8 mouse cellular contexts compared by ENCODE assay signal in the genomic region with DNA sequence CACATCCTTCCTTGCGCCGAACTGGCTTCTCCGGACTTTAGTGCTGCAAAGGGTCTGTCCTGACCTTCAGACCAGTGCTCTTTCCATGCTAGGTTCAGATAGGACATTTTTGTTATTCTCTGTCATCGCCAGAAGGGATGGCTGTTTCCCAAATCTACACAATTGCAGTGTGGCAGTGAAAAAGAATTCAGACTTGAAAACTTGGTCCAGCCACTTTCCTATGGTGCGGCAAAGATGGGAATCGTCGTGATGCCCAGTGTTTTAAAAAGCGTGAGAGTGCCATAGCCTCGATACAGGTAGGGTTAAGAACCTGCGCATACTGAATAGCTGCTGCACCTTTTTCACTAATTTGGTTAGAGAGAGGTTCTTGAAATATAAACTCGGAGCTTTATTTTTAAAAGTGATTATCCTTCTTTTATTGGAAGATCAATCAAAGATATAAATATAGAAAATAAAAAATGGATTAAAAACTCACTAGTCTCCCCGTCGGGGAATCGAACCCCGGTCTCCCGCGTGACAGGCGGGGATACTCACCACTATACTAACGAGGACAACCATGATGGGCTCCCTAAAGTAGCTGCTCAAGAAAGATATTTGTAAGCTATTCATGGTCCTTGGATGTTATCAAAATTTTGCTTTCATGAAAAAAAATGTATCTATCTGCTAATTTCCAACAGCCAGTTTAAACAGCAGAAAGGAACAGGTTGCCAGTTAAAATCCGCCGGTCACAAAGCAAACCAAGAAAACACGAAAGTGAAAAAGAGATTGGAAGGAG. TPM values are rescaled to one million over a fixed set of nuclear protein-coding genes. Genes with fewer than 3 reads are reported as not detected.
DNase-seq lines count a peak whose midpoint lies in the region; ATAC-seq lines count a peak whose summit lies in the region.

No protein-coding gene starts in this region.

- no peak overlapping the region for H3K27ac ChIP-seq in embryonic facial prominence, embryonic 14.5 days (replicated peaks; ENCODE audit: low read depth, low read length)
- no peak overlapping the region for H3K27ac ChIP-seq in limb, embryonic 13.5 days
- no peak overlapping the region for H3K27ac ChIP-seq in midbrain, embryonic 15.5 days

- ATAC-seq in embryonic facial prominence, embryonic 14.5 days (ENCODE audit: low read depth), result peak; percentile 66
- ATAC-seq in limb, embryonic 13.5 days (ENCODE audit: low FRiP score, low read depth), result peak; percentile 61; the same call in 1 of the 2 replicates
- peak; percentile 65 for ATAC-seq in midbrain, embryonic 15.5 days (replicated peaks)

- WGBS in embryonic facial prominence, embryonic 14.5 days, result 3% methylated on average over 22 of the region's 22 CpGs
- 2% methylated on average over 22 of the region's 22 CpGs for WGBS in limb, embryonic 13.5 days
- 3% methylated on average over 22 of the region's 22 CpGs for WGBS in midbrain, embryonic 15.5 days

- H3K27me3 ChIP-seq in embryonic facial prominence, embryonic 14.5 days (replicated peaks; ENCODE audit: control insufficient read depth, insufficient read depth, low read length), result peaks cover 35% of the 10 kb centered on the region
- peaks cover 38% of the 10 kb centered on the region for H3K27me3 ChIP-seq in limb, embryonic 13.5 days
- H3K27me3 ChIP-seq in midbrain, embryonic 15.5 days (replicated peaks), result 0 out of 2 replicates have a peak, but pooled peaks cover 3% of the 10 kb centered on the region

- H3K4me3 ChIP-seq in embryonic facial prominence, embryonic 14.5 days (ENCODE audit: low read depth, low read length), result peak overlapping the region; percentile 46
- H3K4me3 ChIP-seq in limb, embryonic 13.5 days, result peak overlapping the region; percentile 41
- H3K4me3 ChIP-seq in midbrain, embryonic 15.5 days, result peak overlapping the region; percentile 45

- H3K9ac ChIP-seq in embryonic facial prominence, embryonic 14.5 days (ENCODE audit: low read depth, low read length), result peak overlapping the region; percentile 21; the same call in 1 of the 2 replicates
- no peak overlapping the region for H3K9ac ChIP-seq in limb, embryonic 13.5 days
- no peak overlapping the region; the same call in 1 of the 2 replicates for H3K9ac ChIP-seq in midbrain, embryonic 15.5 days

- peaks cover 13% of the 10 kb centered on the region for H3K4me1 ChIP-seq in embryonic facial prominence, embryonic 14.5 days (ENCODE audit: control insufficient read depth, insufficient read depth, low read length)
- peaks cover 17% of the 10 kb centered on the region for H3K4me1 ChIP-seq in limb, embryonic 13.5 days
- peaks cover 18% of the 10 kb centered on the region for H3K4me1 ChIP-seq in midbrain, embryonic 15.5 days

- DNase-seq in 416B (ENCODE audit: low read depth), result peak; percentile 92
- peak; percentile 76 for DNase-seq in adrenal gland, postnatal 14 days
- peak; percentile 80 for DNase-seq in embryonic facial prominence, embryonic 14.5 days (ENCODE audit: low spot score)
- peak; percentile 39 to 81 for DNase-seq in heart, adult 9 months (ENCODE audit: low spot score in 2 of 2)
- peak; percentile 81 for DNase-seq in kidney, adult 9 months
- peak; percentile 65 to 80 for DNase-seq in spleen, postnatal 36 days (ENCODE audit: low spot score in 2 of 2)

- H3K9me3 ChIP-seq in embryonic facial prominence, embryonic 14.5 days (ENCODE audit: control insufficient read depth, low read length), result no peaks in the 10 kb centered on the region
- H3K9me3 ChIP-seq in limb, embryonic 13.5 days, result no peaks in the 10 kb centered on the region
- H3K9me3 ChIP-seq in midbrain, embryonic 15.5 days, result no peaks in the 10 kb centered on the region

- H3K36me3 ChIP-seq in embryonic facial prominence, embryonic 14.5 days (ENCODE audit: control insufficient read depth, insufficient read depth, low read length), result no peaks in the 10 kb centered on the region
- no peaks in the 10 kb centered on the region for H3K36me3 ChIP-seq in limb, embryonic 13.5 days
- H3K36me3 ChIP-seq in midbrain, embryonic 15.5 days (replicated peaks), result no peaks in the 10 kb centered on the region

- peak overlapping the region; percentile 83 for H3K4me2 ChIP-seq in embryonic facial prominence, embryonic 14.5 days (ENCODE audit: low read depth, low read length)
- H3K4me2 ChIP-seq in limb, embryonic 13.5 days (replicated peaks), result peak overlapping the region; percentile 63
- H3K4me2 ChIP-seq in midbrain, embryonic 15.5 days, result peak overlapping the region; percentile 60

RNA-seq across cellular contexts. Expression of gene Fcgr4, which starts 18.0 kb away (rescaled TPM):
- total RNA-seq in adrenal gland, postnatal 14 days (2021), result 0.49 and 0.89 TPM in 2 replicates
- polyA plus RNA-seq in embryonic facial prominence, embryonic 14.5 days (2014; fragmentation: Nextera tagmentation; extraction: Ambion mirVana), result 0.81 and 0.92 TPM in 2 replicates
- polyA plus RNA-seq in limb, embryonic 13.5 days (2015; fragmentation: Nextera tagmentation; extraction: Ambion mirVana), result 0.34 and 0.64 TPM in 2 replicates
- 0.53 and 0.54 TPM in 2 replicates for polyA plus RNA-seq in midbrain, embryonic 15.5 days (2015; fragmentation: Nextera tagmentation; extraction: Ambion mirVana)

RNA-seq across cellular contexts. Expression of gene Fcgr3, which starts 28.0 kb away (rescaled TPM):
- total RNA-seq in adrenal gland, postnatal 14 days (2021), result 8.1 and 10.3 TPM in 2 replicates
- 20.5 and 25.0 TPM in 2 replicates for polyA plus RNA-seq in embryonic facial prominence, embryonic 14.5 days (2014; fragmentation: Nextera tagmentation; extraction: Ambion mirVana)
- polyA plus RNA-seq in limb, embryonic 13.5 days (2015; fragmentation: Nextera tagmentation; extraction: Ambion mirVana), result 8.7 and 9.2 TPM in 2 replicates
- polyA plus RNA-seq in midbrain, embryonic 15.5 days (2015; fragmentation: Nextera tagmentation; extraction: Ambion mirVana), result 10.7 and 11.7 TPM in 2 replicates
